Mouse (Mus musculus) embryonic stem cell, embryonic (primary cell): Measurements from ENCODE around the gene B4galnt4.
"Not testable (repeated sequence)": the region's sequence is repeated elsewhere in the genome, so short reads cannot be mapped to it uniquely, and the experiment has no call there.

Experiments
- CTCF ChIA-PET, 4 experiments: fragments of 300-600 bp in 2 of 4; fragments of 350-600 bp in 2 of 4; sonication (Branson Sonifier 250); formaldehyde crosslinking; loops; one replicate each; lab custom pipeline; 2022; ENCODE audit warnings: inconsistent platforms in 2 of 4; lab: Charles Lee
- POLR2A ChIA-PET, 4 experiments: fragments of 300-600 bp in 2 of 4; fragments of 350-600 bp in 2 of 4; sonication (Branson Sonifier 250); formaldehyde crosslinking; loops; one replicate each; lab custom pipeline; 2022; ENCODE audit warnings: antibody characterized with exemption in 4 of 4, inconsistent platforms in 1 of 4; lab: Charles Lee

B4galnt4 gene

DNA sequence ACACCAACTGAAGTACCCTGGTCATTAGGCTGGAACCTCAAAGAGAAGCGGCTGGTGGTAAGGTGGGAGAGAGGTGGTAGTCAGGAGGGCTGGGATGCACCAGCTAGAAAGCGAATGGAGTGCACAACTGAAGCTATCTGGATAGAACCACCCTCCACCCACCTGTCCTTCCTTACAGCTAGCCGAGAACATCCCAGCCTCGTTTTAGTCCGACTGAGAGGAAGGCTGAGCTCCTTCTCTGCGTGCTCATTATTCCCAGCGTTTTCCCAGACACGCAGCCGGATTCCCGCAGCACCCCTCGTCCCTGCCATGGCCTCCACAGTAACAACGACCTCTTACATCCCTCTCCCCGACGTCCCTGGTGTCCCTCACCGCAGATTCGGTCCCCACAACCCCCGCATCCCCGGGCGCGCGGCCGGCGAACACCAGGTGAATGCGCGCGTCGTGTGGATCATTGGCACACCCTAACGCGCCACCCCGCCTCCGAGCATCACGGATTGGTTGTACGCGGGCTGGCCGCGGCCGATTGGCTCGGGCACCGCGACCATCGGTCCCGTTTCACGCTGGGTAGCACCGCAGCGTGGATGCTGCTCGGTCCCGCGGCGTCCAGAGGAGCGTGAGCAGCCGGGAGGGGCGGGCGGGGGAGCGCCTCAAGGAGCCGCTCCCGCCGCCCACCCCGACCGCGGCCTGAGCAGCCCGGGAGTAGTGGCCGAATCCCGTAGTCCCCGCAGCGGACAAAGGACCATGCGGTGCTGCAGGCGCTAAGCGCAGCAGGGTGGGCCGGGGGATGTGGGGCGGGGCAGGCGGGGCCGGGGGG, at the start of gene B4galnt4:
Gene B4galnt4, plus strand, starts transcription at position 679 of the 817 bp plus-strand sequence.
- ChIA-PET POLR2A (interaction anchor here in 3 of 4 experiments (0.6 to 5.8 kb wide), 47 partner anchors 9 to 331 kb away, joined by 3 to 33 read pairs (median 4); partner anchors contain the start of genes Rnh1 (in 2 of the 3), Zfp941 (in 2 of the 3), Bet1l (in 1 of the 3) and Ifitm1 (in 1 of the 3)), CTCF (interaction anchor here in 3 of 4 experiments (0.5 to 2.7 kb wide), 23 partner anchors 9 to 334 kb away, joined by 3 to 19 read pairs (median 4); no protein-coding TSS in a partner anchor)

GRCm38 (mm10) chr7:141011238-141011770, 49.6 kb upstream of the B4galnt4 start:
- CTCF ChIA-PET = interaction anchor here in 3 of 4 experiments (0.5 to 1.4 kb wide), 5 partner anchors 14 to 108 kb away, joined by 3 to 6 read pairs (median 3); no protein-coding TSS in a partner anchor
- POLR2A ChIA-PET = interaction anchor here in 2 of 4 experiments (1.0 to 7.0 kb wide), 10 partner anchors 10 to 54 kb away, joined by 3 to 47 read pairs (median 6); partner anchors contain the start of genes Gm45717 (in 1 of the 2) and Ifitm2 (in 1 of the 2)

DNA sequence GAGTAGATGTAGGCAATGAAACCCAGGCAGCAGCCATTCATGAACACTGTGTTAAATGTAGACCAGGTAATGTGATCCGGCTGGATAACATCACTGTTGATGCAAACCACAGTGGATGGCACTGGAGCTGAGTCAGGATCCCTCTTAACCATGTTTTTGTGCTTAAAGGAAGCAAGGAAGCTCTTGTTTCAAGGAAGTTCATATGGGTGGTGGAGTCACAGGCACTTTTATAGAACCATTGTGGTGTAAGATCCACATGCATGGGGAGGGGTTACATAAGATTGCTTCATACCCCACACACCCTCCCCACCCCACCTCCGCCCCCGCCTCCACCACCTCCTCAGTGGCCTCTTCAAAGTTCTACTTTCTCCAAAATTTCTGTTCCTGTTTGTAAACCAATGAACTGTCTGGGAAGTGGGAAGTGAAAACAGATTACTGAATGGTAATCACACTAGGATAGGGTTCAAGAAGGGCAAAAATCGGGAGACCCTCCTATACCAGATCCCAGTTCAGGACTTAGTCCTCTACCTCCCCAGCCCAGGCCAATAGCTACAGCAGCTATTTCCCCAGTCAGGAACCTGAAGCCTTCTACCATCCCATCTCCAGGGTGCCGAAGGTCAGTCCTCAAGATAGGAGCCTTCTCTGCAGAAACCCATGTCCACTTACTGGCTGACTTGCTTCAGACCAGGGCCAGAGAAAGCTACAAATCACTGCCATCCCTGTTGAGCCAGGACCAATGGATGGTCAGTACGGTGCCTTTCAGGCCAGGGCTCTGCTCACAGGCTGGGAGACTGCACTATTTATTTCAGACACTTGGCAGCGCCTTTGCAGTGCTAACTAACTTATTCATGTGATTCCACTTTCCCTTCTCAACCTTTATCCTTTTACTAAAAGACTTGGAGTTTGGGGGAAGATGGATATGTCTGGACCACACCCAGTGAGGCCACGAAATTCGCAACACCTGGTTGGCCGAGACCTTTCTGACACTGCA, 43.9 kb upstream of the B4galnt4 start:
- POLR2A ChIA-PET = interaction anchor here in 3 of 4 experiments (0.5 to 7.0 kb wide), 12 partner anchors 9 to 985 kb away, joined by 3 to 47 read pairs (median 4); partner anchors contain the start of gene Rassf7 (in 1 of the 3)
- CTCF ChIA-PET = interaction anchor here in 2 of 4 experiments (0.7 to 0.9 kb wide), 2 partner anchors 32 to 161 kb away, joined by 3 read pairs; partner anchors contain the start of gene Gm45785 (in 1 of the 2)

DNA sequence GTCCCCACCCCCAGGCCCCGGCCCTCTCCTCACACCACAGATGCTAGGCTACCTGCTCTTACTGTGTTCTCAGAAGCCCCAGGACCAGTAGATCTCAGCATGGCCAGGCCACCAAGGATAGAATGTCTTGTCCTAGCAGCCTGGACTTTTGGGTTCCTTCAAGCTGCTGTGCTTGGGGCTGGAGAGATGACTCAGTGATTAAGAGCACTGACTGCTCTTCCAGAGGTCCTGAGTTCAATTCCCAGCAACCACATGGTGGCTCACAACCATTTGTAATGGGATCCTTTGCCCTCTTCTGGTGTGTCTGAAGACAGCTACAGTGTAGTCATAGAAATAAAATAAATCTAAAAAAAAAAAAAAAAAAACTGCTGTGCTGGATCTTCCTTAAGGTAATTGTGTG, 43.1 kb upstream of the B4galnt4 start, which contains the start of gene Ifitm6:
Gene Ifitm6, minus strand, starts transcription at position 101 of the 400 bp plus-strand sequence.
- POLR2A ChIA-PET = interaction anchor here in 1 of 4 experiments (1.1 to 7.0 kb wide), 4 partner anchors 8 to 198 kb away, joined by 3 to 47 read pairs (median 4); partner anchors contain the start of gene Rassf7

DNA sequence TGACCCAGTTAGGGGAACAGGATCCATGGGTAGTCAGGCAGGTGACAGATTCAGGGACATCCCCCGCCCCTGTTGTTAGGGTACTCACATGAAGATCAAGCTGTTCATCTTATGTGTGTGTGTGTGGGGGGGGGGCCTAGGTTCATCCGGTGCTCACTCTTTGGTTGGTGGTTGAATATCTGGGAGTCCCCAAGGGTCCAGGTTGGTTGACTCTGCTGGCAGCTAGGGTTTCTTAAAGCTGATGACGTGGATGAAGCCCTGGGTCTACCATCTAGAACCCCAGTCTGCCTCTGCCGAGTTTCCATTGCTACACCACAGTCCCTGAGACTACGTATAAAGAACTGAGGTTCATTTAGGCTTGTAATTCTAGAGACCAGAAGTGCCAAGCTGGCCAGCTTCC, 41.9 kb upstream of the B4galnt4 start:
- ChIA-PET POLR2A (interaction anchor here in 1 of 4 experiments (1.0 to 1.4 kb wide), 3 partner anchors 14 to 45 kb away, joined by 3 to 4 read pairs (median 4); no protein-coding TSS in a partner anchor), CTCF (interaction anchor here in 1 of 4 experiments (0.6 kb wide), 1 partner anchor 44 kb away, joined by 3 read pairs; no protein-coding TSS in a partner anchor)

More for the DNA sequence above, 43.1 kb upstream of the B4galnt4 start, which contains the start of gene Ifitm6:
- CTCF ChIA-PET = not testable (repeated sequence)

- ChIA-PET POLR2A (interaction anchor here (0.5 to 1.6 kb wide), 14 partner anchors 9 to 906 kb away, joined by 3 to 5 read pairs (median 3); partner anchors contain the start of genes Echs1 (in 1 of the 4) and Pgghg (in 1 of the 4)), CTCF (interaction anchor here (0.5 to 1.5 kb wide), 4 partner anchors 10 to 155 kb away, joined by 3 to 7 read pairs (median 4); partner anchors contain the start of gene Ifitm3 (in 1 of the 4))
Measured at GRCm38 (mm10) chr7:141021489-141022449, 39.1 kb upstream of the B4galnt4 start.

- ChIA-PET POLR2A (interaction anchor here (0.5 to 7.5 kb wide), 89 partner anchors 8 to 1230 kb away, joined by 3 to 115 read pairs (median 5); partner anchors contain the start of genes B4galnt4 (in 2 of the 4), Gm45785 (in 2 of the 4), Ifitm3 (in 2 of the 4) and Ifitm5 (in 2 of the 4)), CTCF (interaction anchor here (0.6 to 2.6 kb wide), 12 partner anchors 15 to 444 kb away, joined by 3 to 14 read pairs (median 4); no protein-coding TSS in a partner anchor)
Measured at GRCm38 (mm10) chr7:141024865-141025838, 35.8 kb upstream of the B4galnt4 start.

GRCm38 (mm10) chr7:141026097-141026739, 34.7 kb upstream of the B4galnt4 start:
- POLR2A ChIA-PET = interaction anchor here (0.5 to 7.5 kb wide), 88 partner anchors 7 to 1231 kb away, joined by 3 to 115 read pairs (median 5); partner anchors contain the start of genes B4galnt4 (in 2 of the 4), Gm45785 (in 2 of the 4), Ifitm2 (in 2 of the 4) and Ifitm3 (in 2 of the 4)
- CTCF ChIA-PET = interaction anchor here (0.6 to 2.6 kb wide), 19 partner anchors 15 to 443 kb away, joined by 3 to 14 read pairs (median 4); no protein-coding TSS in a partner anchor

GRCm38 (mm10) chr7:141026740-141027098, 34.2 kb upstream of the B4galnt4 start:
- POLR2A ChIA-PET = interaction anchor here (0.7 to 7.5 kb wide), 55 partner anchors 12 to 205 kb away, joined by 3 to 115 read pairs (median 7); partner anchors contain the start of genes B4galnt4 (in 2 of the 4), Ifitm2 (in 2 of the 4), Ifitm3 (in 2 of the 4) and Ifitm5 (in 2 of the 4)
- CTCF ChIA-PET = interaction anchor here in 3 of 4 experiments (0.6 to 2.6 kb wide), 12 partner anchors 14 to 242 kb away, joined by 3 to 9 read pairs (median 3); no protein-coding TSS in a partner anchor

GRCm38 (mm10) chr7:141028831-141029230, 32.1 kb upstream of the B4galnt4 start, which contains the start of gene Gm17387:
Gm17387 (plus strand) TSS chr7:141029131.
- ChIA-PET POLR2A (interaction anchor here in 3 of 4 experiments (0.6 to 7.5 kb wide), 10 partner anchors 11 to 366 kb away, joined by 3 to 115 read pairs (median 4); partner anchors contain the start of genes Pgghg (in 1 of the 3), Psmd13 (in 1 of the 3) and Sirt3 (in 1 of the 3)), CTCF (interaction anchor here in 1 of 4 experiments (0.7 to 1.3 kb wide), 2 partner anchors 19 to 62 kb away, joined by 4 read pairs; no protein-coding TSS in a partner anchor)

DNA sequence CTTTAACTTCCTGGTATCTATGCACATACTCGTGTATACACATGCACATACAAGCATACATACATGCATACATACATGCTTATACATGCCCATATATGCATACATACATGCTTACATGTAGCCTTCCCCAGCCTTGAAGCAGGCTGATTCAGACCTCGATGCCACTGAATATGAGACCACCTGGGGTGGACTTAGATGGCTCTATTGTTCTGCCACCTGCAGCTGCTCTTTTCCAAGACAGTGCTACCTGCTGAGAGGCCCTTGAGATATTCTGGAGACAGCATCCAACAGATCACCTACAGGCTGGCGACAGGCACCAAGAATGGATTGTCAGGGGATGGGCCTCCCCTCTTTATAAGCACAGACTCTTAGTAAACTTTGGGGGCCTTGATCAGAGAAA, 30.5 kb upstream of the B4galnt4 start:
- ChIA-PET CTCF (interaction anchor here in 2 of 4 experiments (0.6 to 1.3 kb wide), 3 partner anchors 10 to 173 kb away, joined by 3 read pairs; no protein-coding TSS in a partner anchor), POLR2A (interaction anchor here in 2 of 4 experiments (0.8 to 7.5 kb wide), 9 partner anchors 14 to 121 kb away, joined by 3 to 115 read pairs (median 3); partner anchors contain the start of gene Pgghg (in 1 of the 2))

DNA sequence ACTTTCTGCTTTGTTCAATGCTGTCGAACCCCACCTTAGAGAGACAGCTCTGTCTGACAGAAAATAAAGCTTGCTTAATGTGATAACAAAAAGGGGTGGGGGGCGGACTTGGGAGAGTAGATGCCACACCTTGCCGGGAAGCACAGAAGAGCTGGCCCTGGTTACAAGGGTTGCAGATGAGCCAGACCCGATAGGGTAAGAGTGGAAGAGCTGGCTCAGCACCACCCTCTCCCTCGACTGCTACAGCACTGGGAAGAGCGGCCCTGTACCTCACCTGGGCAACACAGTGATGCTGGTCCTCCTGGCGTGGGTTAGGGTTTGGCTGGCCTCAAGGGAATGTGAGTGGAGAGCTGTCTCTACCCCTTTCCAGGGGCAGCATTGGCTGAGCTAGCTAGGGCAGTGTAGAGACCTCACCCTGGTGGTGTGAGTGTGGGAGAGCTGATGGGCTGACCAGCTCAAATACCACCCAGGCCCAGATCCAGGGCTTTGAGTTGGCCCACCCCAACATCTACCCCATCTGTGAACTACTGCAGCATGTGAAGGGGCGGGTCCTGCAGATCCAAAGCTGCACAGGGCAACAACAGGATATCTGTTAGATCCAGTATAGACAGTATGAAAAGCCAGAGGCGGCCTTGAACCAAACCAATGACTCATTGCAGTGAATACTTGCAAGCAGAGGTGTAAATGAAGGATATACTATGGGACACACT, 28.3 kb upstream of the B4galnt4 start:
- POLR2A ChIA-PET = interaction anchor here in 3 of 4 experiments (0.6 to 2.3 kb wide), 18 partner anchors 7 to 73 kb away, joined by 3 to 17 read pairs (median 4); no protein-coding TSS in a partner anchor
- CTCF ChIA-PET = interaction anchor here (0.5 to 1.5 kb wide), 8 partner anchors 10 to 172 kb away, joined by 3 to 8 read pairs (median 4); no protein-coding TSS in a partner anchor
